ENCODE assay signal across 8 mouse cellular contexts in the genomic region with DNA sequence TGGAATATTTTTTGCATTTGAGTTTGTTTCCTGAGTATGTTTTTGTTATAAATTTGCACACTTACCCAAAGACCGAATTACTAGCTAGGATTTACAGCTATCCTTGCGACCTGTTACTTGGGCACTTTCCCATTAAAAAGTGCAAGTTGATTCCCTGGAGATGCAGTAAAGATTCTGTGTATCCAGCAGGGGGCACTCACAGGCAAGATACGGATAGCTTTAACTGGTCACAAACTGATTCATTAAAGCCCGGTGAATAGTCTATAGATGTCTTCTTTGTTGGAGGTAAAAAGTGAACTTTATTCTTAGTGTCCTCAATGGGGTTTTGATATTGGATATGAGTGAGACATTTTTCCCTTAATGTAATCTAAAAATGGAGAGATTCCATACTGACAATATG. TPM values are rescaled to one million over a fixed set of nuclear protein-coding genes. Genes with fewer than 3 reads are reported as not detected.
A peak's percentile ranks its signal among the peaks of the same experiment; 100 is the strongest.
DNase-seq lines count a peak whose midpoint lies in the region; ATAC-seq lines count a peak whose summit lies in the region.

No protein-coding gene starts in this region.

- peak; percentile 78 for DNase-seq in hindbrain, embryonic 11.5 days (ENCODE audit: low spot score)
- DNase-seq in CD8-positive naive resting alpha-beta T cell, adult 2 months (ENCODE audit: low read depth in 2 of 2, low spot score in 2 of 2) = peak; percentile 47 to 63
- peak; percentile 51 for DNase-seq in c-Kit-positive CD71-negative TER-119-negative erythroid progenitor cells, embryonic 14.5 days (ENCODE audit: low read depth)
- peak; percentile 74 for DNase-seq in forelimb bud, embryonic 11.5 days (ENCODE audit: low read depth, low spot score)
- peak; percentile 85 for DNase-seq in kidney, postnatal 10 days
- DNase-seq in lung, adult 18-20 months = peak; percentile 62 to 77
- peak; percentile 54 for DNase-seq in skeletal muscle tissue, adult 2 months (ENCODE audit: low read depth, low spot score)

- no peak overlapping the region for H3K27ac ChIP-seq in hindbrain, embryonic 11.5 days (ENCODE audit: low read depth, low read length)
- H3K27ac ChIP-seq in hindbrain, embryonic 13.5 days = no peak overlapping the region

- H3K27me3 ChIP-seq in hindbrain, embryonic 11.5 days (ENCODE audit: control insufficient read depth, insufficient read depth, low read length) = no peaks in the 10 kb centered on the region
- peaks cover 11% of the 10 kb centered on the region; the same call in 1 of the 2 replicates for H3K27me3 ChIP-seq in hindbrain, embryonic 13.5 days

- no peak overlapping the region for H3K4me2 ChIP-seq in hindbrain, embryonic 11.5 days (replicated peaks; ENCODE audit: low read depth, low read length)
- no peak overlapping the region for H3K4me2 ChIP-seq in hindbrain, embryonic 13.5 days

- H3K9ac ChIP-seq in hindbrain, embryonic 11.5 days (ENCODE audit: low read depth, low read length) = no peak overlapping the region
- no peak overlapping the region for H3K9ac ChIP-seq in hindbrain, embryonic 13.5 days

- no peaks in the 10 kb centered on the region for H3K9me3 ChIP-seq in hindbrain, embryonic 11.5 days (ENCODE audit: control insufficient read depth, low read length)
- no peaks in the 10 kb centered on the region for H3K9me3 ChIP-seq in hindbrain, embryonic 13.5 days

- H3K4me3 ChIP-seq in hindbrain, embryonic 11.5 days (ENCODE audit: low read depth, low read length) = no peak overlapping the region
- H3K4me3 ChIP-seq in hindbrain, embryonic 13.5 days = no peak overlapping the region

- no peaks in the 10 kb centered on the region for H3K36me3 ChIP-seq in hindbrain, embryonic 11.5 days (ENCODE audit: control insufficient read depth, insufficient read depth, low read length)
- no peaks in the 10 kb centered on the region for H3K36me3 ChIP-seq in hindbrain, embryonic 13.5 days

- H3K4me1 ChIP-seq in hindbrain, embryonic 11.5 days (replicated peaks; ENCODE audit: control insufficient read depth, insufficient read depth, low read length) = no peaks in the 10 kb centered on the region
- no peaks in the 10 kb centered on the region for H3K4me1 ChIP-seq in hindbrain, embryonic 13.5 days (replicated peaks)

- 7% methylated on average over 4 of the region's 4 CpGs for WGBS in hindbrain, embryonic 11.5 days
- WGBS in hindbrain, embryonic 13.5 days = 7% methylated on average over 4 of the region's 4 CpGs

- ATAC-seq in hindbrain, embryonic 11.5 days (ENCODE audit: low FRiP score) = no peak
- ATAC-seq in hindbrain, embryonic 13.5 days (ENCODE audit: low FRiP score) = no peak

RNA-seq across cellular contexts. Expression of a gene that starts 32.7 kb away (rescaled TPM):
- 24.6 and 28.8 TPM in 2 replicates for polyA plus RNA-seq in hindbrain, embryonic 11.5 days (2014; fragmentation: Nextera tagmentation; extraction: Ambion mirVana)
- 2.6 and 5.7 TPM in 2 replicates for polyA plus RNA-seq in hindbrain, embryonic 13.5 days (2015; fragmentation: Nextera tagmentation; extraction: Ambion mirVana)
